Mouse (Mus musculus) midbrain, embryonic 15.5 days (tissue): Measurements from ENCODE around the gene Mdk. TPM values are rescaled to one million over a fixed set of nuclear protein-coding genes. Genes with fewer than 3 reads are reported as not detected.

Source experiments
- ATAC-seq: fragments of 200-750 bp; cut with Nextera tagmentation; replicated peaks from 2 replicates; pipeline ENCODE4 v1.8.0; 2017; ENCODE audit warnings: moderate TSS enrichment
- H3K27ac ChIP-seq: fragments of 300-500 bp; sonication (generic); 2 replicates; pipeline ENCODE4 v1.5.1; 2015; ENCODE audit warnings: mild to moderate bottlenecking, inconsistent platforms
- H3K27me3 ChIP-seq: fragments of 300-500 bp; sonication (generic); replicated peaks from 2 replicates; pipeline ENCODE4 v1.6.1; 2015; ENCODE audit warnings: inconsistent platforms
- H3K36me3 ChIP-seq: fragments of 300-500 bp; sonication (generic); replicated peaks from 2 replicates; pipeline ENCODE4 v1.6.1; 2015; ENCODE audit warnings: inconsistent platforms
- H3K4me1 ChIP-seq: fragments of 300-500 bp; sonication (generic); 2 replicates; pipeline ENCODE4 v1.6.1; 2015; ENCODE audit warnings: inconsistent platforms
- H3K4me2 ChIP-seq: fragments of 300-500 bp; sonication (generic); 2 replicates; pipeline ENCODE4 v1.6.1; 2015; ENCODE audit warnings: inconsistent platforms, mild to moderate bottlenecking, moderate library complexity
- H3K4me3 ChIP-seq: fragments of 300-500 bp; sonication (generic); 2 replicates; pipeline ENCODE4 v1.5.1; 2015; ENCODE audit warnings: mild to moderate bottlenecking, inconsistent platforms
- H3K9ac ChIP-seq: fragments of 300-500 bp; sonication (generic); 2 replicates; pipeline ENCODE4 v1.6.1; 2015; ENCODE audit warnings: mild to moderate bottlenecking, inconsistent platforms
- H3K9me3 ChIP-seq: fragments of 300-500 bp; sonication (generic); 2 replicates; pipeline ENCODE4 v1.6.1; 2016; ENCODE audit warnings: inconsistent platforms
- WGBS: fragments of 180-500 bp; shearing (Covaris S2); methylation state at CpG from one replicate; pipeline ENCODE4 v1.1.7; 2015; ENCODE audit warnings: mixed read lengths; 5-methylcytosine and 5-hydroxymethylcytosine counted together
- polyA plus RNA-seq: library from polyadenylated mRNA; unstranded; fragments of >200 nt; fragmentation: Nextera tagmentation; extraction: Ambion mirVana; gene quantifications from 2 replicates; pipeline ENCODE4 v1.2.1, GENCODE M21; 2015

Mdk gene
- polyA plus RNA-seq, 1 experiment from 2014 or later = 132 TPM

- no peak for ATAC-seq
- H3K4me3 ChIP-seq = no peak overlapping the region
- no peak overlapping the region for H3K4me2 ChIP-seq
- H3K9ac ChIP-seq = no peak overlapping the region
- H3K27ac ChIP-seq = no peak overlapping the region
- peaks cover 27% of the 10 kb centered on the region for H3K27me3 ChIP-seq
- H3K4me1 ChIP-seq = peaks cover 41% of the 10 kb centered on the region
- no peaks in the 10 kb centered on the region for H3K36me3 ChIP-seq
- no peaks in the 10 kb centered on the region for H3K9me3 ChIP-seq
- 47% methylated on average over 34 of the region's 34 CpGs for WGBS
These were observed 4.1 kb downstream of the Mdk start for GRCm38 (mm10) chr2:91927826-91928533.

- H3K4me3 ChIP-seq = no peak within 1 kb of the TSS
- peaks cover 38% of the 10 kb centered on the region for H3K4me1 ChIP-seq
- no peak within 1 kb of the TSS for H3K27ac ChIP-seq
- H3K27me3 ChIP-seq = peaks cover 36% of the 10 kb centered on the region
- no peak for ATAC-seq
- H3K9me3 ChIP-seq = no peaks in the 10 kb centered on the region
- H3K4me2 ChIP-seq = no peak within 1 kb of the TSS
- whole genome bisulfite sequencing = 98% methylated on average over 3 of the region's 3 CpGs
- H3K36me3 ChIP-seq = no peaks in the 10 kb centered on the region
- no peak within 1 kb of the TSS for H3K9ac ChIP-seq
These were observed 5.1 kb downstream of the Mdk start, which contains the start of gene Chrm4 for GRCm38 (mm10) chr2:91926949-91927348. Gene Chrm4 (plus strand): TSS chr2:91927249.

GRCm38 (mm10) chr2:91925442-91925841 is 6.7 kb downstream of the Mdk start:
- peaks cover 33% of the 10 kb centered on the region for H3K4me1 ChIP-seq
- H3K4me2 ChIP-seq = no peak overlapping the region
- H3K4me3 ChIP-seq = no peak overlapping the region
- no peak overlapping the region for H3K27ac ChIP-seq
- H3K27me3 ChIP-seq = peaks cover 52% of the 10 kb centered on the region
- ATAC-seq = no peak
- H3K9me3 ChIP-seq = no peaks in the 10 kb centered on the region
- no peaks in the 10 kb centered on the region for H3K36me3 ChIP-seq
- no peak overlapping the region for H3K9ac ChIP-seq
- 91% methylated on average over 15 of the region's 15 CpGs for WGBS

- peaks cover 56% of the 10 kb centered on the region for H3K27me3 ChIP-seq
- no peak overlapping the region for H3K9ac ChIP-seq
- WGBS = 50% methylated on average over 1 of the region's 1 CpGs
- peaks cover 28% of the 10 kb centered on the region for H3K4me1 ChIP-seq
- no peaks in the 10 kb centered on the region for H3K9me3 ChIP-seq
- no peak overlapping the region for H3K27ac ChIP-seq
- ATAC-seq = no peak
- no peak overlapping the region for H3K4me3 ChIP-seq
- H3K4me2 ChIP-seq = no peak overlapping the region
- H3K36me3 ChIP-seq = 0 out of 2 replicates have a peak, but pooled peaks cover under 1% of the 10 kb centered on the region
These were observed 7.4 kb downstream of the Mdk start for GRCm38 (mm10) chr2:91924726-91925125.

- H3K9me3 ChIP-seq = no peaks in the 10 kb centered on the region
- H3K4me1 ChIP-seq = peaks cover 27% of the 10 kb centered on the region
- H3K4me3 ChIP-seq = peak overlapping the region; percentile 24
- peaks cover 56% of the 10 kb centered on the region for H3K27me3 ChIP-seq
- H3K4me2 ChIP-seq = peak overlapping the region; percentile 95
- no peak overlapping the region for H3K9ac ChIP-seq
- H3K27ac ChIP-seq = no peak overlapping the region
- no peak for ATAC-seq
- H3K36me3 ChIP-seq = peaks cover 8% of the 10 kb centered on the region; the same call in 1 of the 2 replicates
- 2% methylated on average over 54 of the region's 54 CpGs for WGBS
These were observed 8.4 kb downstream of the Mdk start for GRCm38 (mm10) chr2:91923415-91924337.

- peaks cover 15% of the 10 kb centered on the region for H3K36me3 ChIP-seq
- no peak overlapping the region for H3K27ac ChIP-seq
- peaks cover 27% of the 10 kb centered on the region for H3K4me1 ChIP-seq
- H3K27me3 ChIP-seq = peaks cover 56% of the 10 kb centered on the region
- peak overlapping the region; percentile 95 for H3K4me2 ChIP-seq
- ATAC-seq = 0 out of 2 replicates have a peak, but pooled peaks have one; percentile 3
- 2% methylated on average over 37 of the region's 37 CpGs for WGBS
- H3K9ac ChIP-seq = no peak overlapping the region
- peak overlapping the region; percentile 73 for H3K4me3 ChIP-seq
- H3K9me3 ChIP-seq = no peaks in the 10 kb centered on the region
These were observed 9.3 kb downstream of the Mdk start for GRCm38 (mm10) chr2:91922586-91923414.

- under 1% methylated on average over 64 of the region's 64 CpGs for WGBS
- Histone ChIP-seq H3K27me3 (peaks cover 56% of the 10 kb centered on the region), H3K27ac (no peak overlapping the region), H3K9ac (peak overlapping the region; percentile 52), H3K4me1 (peaks cover 27% of the 10 kb centered on the region), H3K36me3 (peaks cover 20% of the 10 kb centered on the region), H3K9me3 (no peaks in the 10 kb centered on the region), H3K4me2 (peak overlapping the region; percentile 95), H3K4me3 (peak overlapping the region; percentile 73)
- ATAC-seq = peak; percentile 69
These were observed 10.1 kb downstream of the Mdk start for GRCm38 (mm10) chr2:91921790-91922570.

- no peaks in the 10 kb centered on the region for H3K9me3 ChIP-seq
- peak; percentile 27 for ATAC-seq
- H3K27me3 ChIP-seq = peaks cover 56% of the 10 kb centered on the region
- H3K4me2 ChIP-seq = peak overlapping the region; percentile 95
- 6% methylated on average over 31 of the region's 31 CpGs for WGBS
- H3K9ac ChIP-seq = peak overlapping the region; percentile 52
- no peak overlapping the region for H3K27ac ChIP-seq
- H3K36me3 ChIP-seq = peaks cover 25% of the 10 kb centered on the region
- H3K4me1 ChIP-seq = peaks cover 27% of the 10 kb centered on the region
- H3K4me3 ChIP-seq = peak overlapping the region; percentile 73
These were observed 10.8 kb downstream of the Mdk start for GRCm38 (mm10) chr2:91921181-91921789.

GRCm38 (mm10) chr2:91920130-91920529 is 12.0 kb downstream of the Mdk start:
- 83% methylated on average over 4 of the region's 4 CpGs for WGBS
- peaks cover 27% of the 10 kb centered on the region for H3K4me1 ChIP-seq
- H3K9ac ChIP-seq = no peak overlapping the region
- H3K36me3 ChIP-seq = peaks cover 25% of the 10 kb centered on the region
- H3K9me3 ChIP-seq = no peaks in the 10 kb centered on the region
- no peak for ATAC-seq
- H3K27ac ChIP-seq = no peak overlapping the region
- H3K27me3 ChIP-seq = peaks cover 49% of the 10 kb centered on the region
- H3K4me3 ChIP-seq = no peak overlapping the region
- H3K4me2 ChIP-seq = no peak overlapping the region

- peaks cover 21% of the 10 kb centered on the region for H3K27me3 ChIP-seq
- ATAC-seq = no peak
- H3K4me1 ChIP-seq = peaks cover 12% of the 10 kb centered on the region
- WGBS = 92% methylated on average over 7 of the region's 7 CpGs
- H3K9ac ChIP-seq = no peak overlapping the region
- no peak overlapping the region for H3K4me3 ChIP-seq
- H3K4me2 ChIP-seq = no peak overlapping the region
- no peak overlapping the region for H3K27ac ChIP-seq
- peaks cover 40% of the 10 kb centered on the region for H3K36me3 ChIP-seq
- H3K9me3 ChIP-seq = no peaks in the 10 kb centered on the region
These were observed 15.0 kb downstream of the Mdk start for GRCm38 (mm10) chr2:91917096-91917495.
